Mouse (Mus musculus) lung, embryonic 15.5 days (tissue): ENCODE results near the gene Ccdc154. TPM values are rescaled to one million over a fixed set of nuclear protein-coding genes. Genes with fewer than 3 reads are reported as not detected.
"Not testable (repeated sequence)": the region's sequence is repeated elsewhere in the genome, so short reads cannot be mapped to it uniquely, and the experiment has no call there.

ENCODE experiments used
- ATAC-seq: fragments of 200-750 bp; cut with Nextera tagmentation; 2 replicates; pipeline ENCODE4 v1.8.0; 2017; ENCODE audit warnings: moderate number of reproducible peaks, borderline replicate concordance; ENCODE audit not compliant: low FRiP score, low TSS enrichment; ENCODE audit errors: extremely low read depth
- H3K27ac ChIP-seq: fragments of 300-500 bp; sonication (generic); 2 replicates; pipeline ENCODE4 v1.5.1; 2015; ENCODE audit warnings: moderate library complexity, mild to moderate bottlenecking, inconsistent platforms
- H3K27me3 ChIP-seq: fragments of 300-500 bp; sonication (generic); 2 replicates; pipeline ENCODE4 v1.6.1; 2015; ENCODE audit warnings: inconsistent platforms
- H3K36me3 ChIP-seq: fragments of 300-500 bp; sonication (generic); 2 replicates; pipeline ENCODE4 v1.6.1; 2015; ENCODE audit warnings: inconsistent platforms
- H3K4me1 ChIP-seq: fragments of 300-500 bp; sonication (generic); 2 replicates; pipeline ENCODE4 v1.6.1; 2015; ENCODE audit warnings: inconsistent platforms
- H3K4me2 ChIP-seq: fragments of 300-500 bp; sonication (generic); 2 replicates; pipeline ENCODE4 v1.6.1; 2015; ENCODE audit warnings: inconsistent platforms, mild to moderate bottlenecking, moderate library complexity
- H3K4me3 ChIP-seq: fragments of 300-500 bp; sonication (generic); 2 replicates; pipeline ENCODE4 v1.5.1; 2015; ENCODE audit warnings: mild to moderate bottlenecking, inconsistent platforms
- H3K9ac ChIP-seq: fragments of 300-500 bp; sonication (generic); 2 replicates; pipeline ENCODE4 v1.6.1; 2015; ENCODE audit warnings: inconsistent platforms
- H3K9me3 ChIP-seq: fragments of 300-500 bp; sonication (generic); 2 replicates; pipeline ENCODE4 v1.6.1; 2016; ENCODE audit warnings: inconsistent platforms
- WGBS: fragments of 180-500 bp; shearing (Covaris S2); methylation state at CpG from one replicate; pipeline ENCODE4 v1.1.7; 2015; 5-methylcytosine and 5-hydroxymethylcytosine counted together
- polyA plus RNA-seq: library from polyadenylated mRNA; unstranded; fragments of >200 nt; fragmentation: Nextera tagmentation; extraction: Ambion mirVana; gene quantifications from 2 replicates; pipeline ENCODE4 v1.2.1, GENCODE M21; 2015

Gene Ccdc154
- polyA plus RNA-seq: 0.44 and 0.50 TPM in 2 replicates

DNA sequence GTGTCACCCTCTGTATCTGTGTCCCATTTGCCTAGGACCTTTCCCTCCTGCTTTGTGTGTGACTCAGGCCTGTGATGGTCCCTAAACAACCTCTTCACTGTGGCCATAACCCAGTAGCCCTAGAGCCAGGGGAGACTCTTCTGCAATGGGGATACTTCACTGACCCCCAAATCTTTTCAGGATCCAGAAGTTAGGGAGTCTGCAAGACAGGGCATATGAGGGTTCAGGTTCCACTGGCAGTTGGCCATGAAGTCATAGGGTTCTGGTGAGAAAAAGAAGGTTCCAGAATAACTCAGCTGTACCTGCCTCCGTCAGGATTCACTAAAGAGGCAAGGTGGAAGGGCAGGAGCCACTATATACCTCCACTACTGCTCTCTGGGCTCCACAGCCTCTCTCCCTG, at the start of gene Ccdc154:
Ccdc154 (plus strand) TSS at position 301 of the 400 bp plus-strand sequence.
- H3K4me2 ChIP-seq: no peak within 1 kb of the TSS
- no peaks in the 10 kb centered on the region for H3K9me3 ChIP-seq
- H3K4me3 ChIP-seq: no peak within 1 kb of the TSS
- H3K4me1 ChIP-seq: no peaks in the 10 kb centered on the region
- no peak for ATAC-seq
- WGBS: 90% methylated on average over 1 of the region's 1 CpGs
- no peak within 1 kb of the TSS for H3K27ac ChIP-seq
- H3K36me3 ChIP-seq: peaks cover 21% of the 10 kb centered on the region; the same call in 1 of the 2 replicates
- no peaks in the 10 kb centered on the region for H3K27me3 ChIP-seq
- H3K9ac ChIP-seq: no peak within 1 kb of the TSS

DNA sequence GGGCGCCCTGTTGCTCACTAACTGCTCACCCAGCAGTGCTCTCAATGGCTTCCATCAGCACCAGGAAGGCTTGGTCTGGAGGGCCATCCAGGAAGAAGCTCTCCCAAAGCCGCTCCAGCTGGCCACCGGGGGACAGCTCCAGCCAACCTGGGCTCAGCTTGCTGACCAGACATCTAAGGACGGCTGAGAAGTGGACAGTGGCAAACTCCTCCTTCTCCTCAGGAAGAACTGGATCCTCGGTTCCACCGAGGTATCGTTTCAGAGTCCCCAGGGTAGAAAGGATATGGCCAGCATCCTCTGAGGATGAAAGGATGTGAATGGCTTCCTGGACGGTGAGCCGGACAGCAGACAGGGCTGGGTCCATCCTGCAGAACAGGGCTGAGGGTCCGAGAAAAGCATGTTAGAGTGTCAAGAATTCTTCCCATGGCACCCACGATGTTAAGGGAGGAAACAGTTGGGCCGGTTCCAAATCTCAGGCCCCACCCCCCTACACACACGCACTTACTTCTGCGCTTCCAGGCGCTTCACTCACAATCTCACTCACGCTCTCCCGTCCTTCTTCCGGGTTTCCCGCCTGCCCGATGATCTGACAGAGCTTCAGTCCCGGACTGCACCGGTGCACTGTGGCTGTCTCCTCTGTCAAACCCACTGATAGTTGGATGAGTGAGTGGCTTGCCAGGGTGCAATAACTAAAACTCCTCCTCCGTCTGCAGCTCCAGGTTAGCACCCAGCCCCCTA, 47.2 kb upstream of the Ccdc154 start:
- Histone ChIP-seq H3K4me3 (peak overlapping the region; percentile 65), H3K27me3 (no peaks in the 10 kb centered on the region), H3K4me1 (peaks cover 17% of the 10 kb centered on the region), H3K9ac (peak overlapping the region; percentile 75), H3K4me2 (peak overlapping the region; percentile 98), H3K9me3 (no peaks in the 10 kb centered on the region), H3K27ac (peak overlapping the region; percentile 92), H3K36me3 (peaks cover 10% of the 10 kb centered on the region; the same call in 1 of the 2 replicates)
- WGBS: 5% methylated on average over 23 of the region's 23 CpGs
- ATAC-seq: peak; percentile 43; the same call in 1 of the 2 replicates

- Histone ChIP-seq H3K4me3 (peak within 1 kb of the TSS; percentile 65), H3K36me3 (peaks cover 2% of the 10 kb centered on the region; the same call in 1 of the 2 replicates), H3K9ac (peak within 1 kb of the TSS; percentile 75), H3K4me1 (peaks cover 17% of the 10 kb centered on the region), H3K27me3 (no peaks in the 10 kb centered on the region), H3K9me3 (no peaks in the 10 kb centered on the region), H3K27ac (peak within 1 kb of the TSS; percentile 92), H3K4me2 (peak within 1 kb of the TSS; percentile 98)
- whole genome bisulfite sequencing: 6% methylated on average over 40 of the region's 40 CpGs
- peak; percentile 93 for ATAC-seq
Observed at GRCm38 (mm10) chr17:25115664-25116432, 46.4 kb upstream of the Ccdc154 start, which contains the start of gene Telo2. Telo2 (minus strand) TSS chr17:25115967.

GRCm38 (mm10) chr17:25117263-25117662, 45.0 kb upstream of the Ccdc154 start:
- Histone ChIP-seq H3K4me1 (peaks cover 14% of the 10 kb centered on the region), H3K27me3 (no peaks in the 10 kb centered on the region), H3K9me3 (no peaks in the 10 kb centered on the region), H3K4me3 (no peak overlapping the region), H3K4me2 (no peak overlapping the region), H3K36me3 (no peaks in the 10 kb centered on the region; the same call in 1 of the 2 replicates), H3K27ac (no peak overlapping the region), H3K9ac (no peak overlapping the region)
- 28% methylated on average over 4 of the region's 4 CpGs for WGBS
- ATAC-seq: no peak

DNA sequence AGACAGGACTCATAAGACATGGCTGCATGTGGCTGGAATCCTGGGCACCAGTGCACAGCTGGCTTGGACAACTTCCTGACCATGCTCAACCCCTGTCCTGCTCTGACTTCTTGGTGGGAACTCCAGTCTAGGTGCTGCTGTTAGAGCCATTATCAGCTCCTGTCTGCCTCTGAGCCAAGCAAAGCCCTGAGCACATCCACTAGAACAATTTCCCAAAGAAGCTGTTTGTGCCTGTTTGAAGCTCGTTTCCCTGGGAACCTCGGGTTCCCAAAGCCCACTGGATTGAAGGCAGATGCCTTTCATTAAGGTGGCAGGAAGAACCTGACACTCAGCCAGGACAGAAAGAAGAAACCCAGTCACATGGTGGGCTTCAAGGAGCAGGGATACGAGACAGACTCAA, 41.9 kb upstream of the Ccdc154 start, which contains the start of gene Ptx4:
Ptx4 (plus strand) TSS at position 355 of the 400 bp plus-strand sequence.
- WGBS: 37% methylated on average over 3 of the region's 3 CpGs
- no peak for ATAC-seq
- peaks cover 6% of the 10 kb centered on the region for H3K4me1 ChIP-seq

DNA sequence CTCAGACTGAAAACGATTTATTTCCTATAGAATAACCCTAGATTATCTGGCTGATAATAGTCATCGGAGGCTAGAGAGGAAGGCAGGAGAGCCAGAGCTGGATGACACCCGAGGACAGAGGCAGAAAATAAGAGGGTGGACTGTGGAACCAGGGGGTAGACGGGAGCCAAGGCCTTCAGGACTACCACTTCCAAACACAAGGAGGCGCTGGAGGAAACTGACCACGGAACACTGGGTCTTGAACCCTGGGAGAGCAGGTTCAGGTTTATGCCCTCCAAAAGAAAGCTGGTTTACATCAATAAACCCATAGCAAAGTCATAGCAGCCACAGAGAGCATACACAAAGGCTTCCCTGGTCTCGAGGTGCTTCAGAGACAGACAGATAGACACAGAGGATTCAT, 38.3 kb upstream of the Ccdc154 start:
- 23% methylated on average over 7 of the region's 7 CpGs for WGBS
- Histone ChIP-seq H3K36me3 (no peaks in the 10 kb centered on the region), H3K4me1 (no peaks in the 10 kb centered on the region), H3K4me2 (no peak overlapping the region), H3K9ac (no peak overlapping the region), H3K4me3 (no peak overlapping the region), H3K27me3 (no peaks in the 10 kb centered on the region), H3K27ac (no peak overlapping the region), H3K9me3 (no peaks in the 10 kb centered on the region)
- no peak for ATAC-seq

More for the DNA sequence above, 41.9 kb upstream of the Ccdc154 start, which contains the start of gene Ptx4:
- Histone ChIP-seq H3K27ac (no peak within 1 kb of the TSS), H3K4me2 (no peak within 1 kb of the TSS), H3K36me3 (no peaks in the 10 kb centered on the region), H3K9me3 (no peaks in the 10 kb centered on the region), H3K9ac (no peak within 1 kb of the TSS), H3K4me3 (no peak within 1 kb of the TSS), H3K27me3 (no peaks in the 10 kb centered on the region)

DNA sequence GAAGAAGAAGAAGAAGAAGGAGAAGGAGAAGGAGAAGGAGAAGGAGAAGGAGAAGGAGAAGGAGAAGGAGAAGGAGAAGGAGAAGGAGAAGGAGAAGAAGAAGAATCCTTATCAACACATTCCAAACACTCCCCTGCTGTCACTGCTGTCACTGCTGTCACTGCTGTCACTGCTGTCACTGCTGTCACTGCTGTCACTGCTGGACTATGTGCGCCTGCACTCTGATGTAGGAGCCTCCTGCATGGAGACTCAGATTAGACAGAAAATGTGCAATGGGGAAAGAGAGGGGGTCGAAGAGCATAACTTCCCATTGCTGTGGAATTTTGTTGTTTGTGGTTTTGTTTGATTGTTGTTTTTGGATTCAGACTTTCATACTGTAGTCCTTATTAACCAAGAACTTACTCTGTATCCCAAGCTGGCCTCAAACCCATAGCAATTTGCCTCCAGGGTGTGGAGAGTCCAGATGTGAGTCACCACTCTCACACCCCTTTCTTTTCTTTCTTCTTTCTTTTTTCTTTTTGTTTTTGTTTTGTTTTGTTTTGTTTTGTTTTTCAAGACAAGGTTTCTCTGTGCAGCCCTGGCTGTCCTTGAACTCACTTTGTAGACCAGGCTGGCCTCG, 36.7 kb upstream of the Ccdc154 start:
- not testable (repeated sequence) for H3K4me1 ChIP-seq, H3K27ac ChIP-seq, H3K9ac ChIP-seq, ATAC-seq, H3K9me3 ChIP-seq, H3K4me3 ChIP-seq, H3K36me3 ChIP-seq, H3K4me2 ChIP-seq, H3K27me3 ChIP-seq
- 67% methylated on average over 3 of the region's 3 CpGs for WGBS

- no peak for ATAC-seq
- H3K4me3 ChIP-seq: no peak overlapping the region
- no peak overlapping the region for H3K9ac ChIP-seq
- WGBS: 31% methylated on average over 8 of the region's 8 CpGs
- no peaks in the 10 kb centered on the region for H3K4me1 ChIP-seq
- no peaks in the 10 kb centered on the region for H3K36me3 ChIP-seq
- H3K27ac ChIP-seq: no peak overlapping the region
- H3K27me3 ChIP-seq: no peaks in the 10 kb centered on the region
- H3K9me3 ChIP-seq: no peaks in the 10 kb centered on the region
- H3K4me2 ChIP-seq: no peak overlapping the region
Observed at GRCm38 (mm10) chr17:25127079-25127478, 35.2 kb upstream of the Ccdc154 start.

- Histone ChIP-seq H3K9me3 (no peaks in the 10 kb centered on the region), H3K27ac (no peak overlapping the region), H3K4me1 (no peaks in the 10 kb centered on the region), H3K4me2 (no peak overlapping the region), H3K9ac (no peak overlapping the region), H3K4me3 (no peak overlapping the region), H3K36me3 (no peaks in the 10 kb centered on the region), H3K27me3 (no peaks in the 10 kb centered on the region)
- WGBS: 54% methylated on average over 9 of the region's 9 CpGs
- no peak for ATAC-seq
Observed at GRCm38 (mm10) chr17:25127681-25128080, 34.6 kb upstream of the Ccdc154 start.

DNA sequence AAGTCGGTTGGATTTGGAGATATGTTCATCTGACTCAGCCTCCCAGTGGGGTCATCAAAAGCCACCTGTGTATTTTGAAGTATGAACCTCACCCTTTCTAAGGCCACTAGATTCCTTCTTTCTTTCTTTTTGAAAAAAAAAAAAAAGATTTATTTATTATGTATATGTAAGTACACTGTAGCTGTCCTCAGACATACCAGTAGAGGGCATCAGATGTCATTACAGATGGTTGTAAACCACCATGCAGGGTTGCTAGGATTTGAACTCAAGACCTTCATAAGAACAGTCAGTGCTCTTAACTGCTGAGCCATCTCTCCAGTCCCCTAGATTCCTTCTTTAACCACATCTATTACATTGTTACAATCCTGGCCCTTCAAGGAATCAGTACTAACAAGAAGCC, 32.2 kb upstream of the Ccdc154 start:
- Histone ChIP-seq H3K4me3 (no peak overlapping the region), H3K36me3 (no peaks in the 10 kb centered on the region), H3K4me2 (no peak overlapping the region), H3K27ac (no peak overlapping the region), H3K27me3 (no peaks in the 10 kb centered on the region), H3K4me1 (peaks cover 10% of the 10 kb centered on the region), H3K9ac (no peak overlapping the region), H3K9me3 (no peaks in the 10 kb centered on the region)
- no peak for ATAC-seq
- WGBS: 74% methylated on average over 1 of the region's 1 CpGs

DNA sequence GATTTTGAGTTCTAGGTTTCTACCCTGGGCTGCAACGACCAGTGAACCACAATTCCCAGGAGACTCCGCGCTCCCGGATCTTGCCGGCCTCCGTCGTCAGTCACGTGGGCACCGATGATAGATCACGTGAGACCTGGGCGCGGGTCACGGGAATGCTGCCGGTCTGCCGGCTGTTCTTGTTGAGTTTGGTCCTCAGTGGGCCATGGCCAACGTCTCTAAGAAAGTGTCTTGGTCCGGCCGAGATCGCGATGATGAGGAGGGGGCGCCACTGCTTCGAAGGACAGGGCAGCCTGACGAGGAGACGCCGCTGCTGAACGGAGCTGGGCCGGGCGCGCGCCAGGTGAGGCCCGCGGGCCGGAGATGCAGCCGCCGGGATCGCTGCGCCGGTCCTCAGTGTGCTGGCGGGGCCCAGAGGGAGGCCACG, 29.0 kb upstream of the Ccdc154 start, which contains the start of gene Clcn7:
Clcn7 (plus strand) TSS at position 117 of the 424 bp plus-strand sequence.
- WGBS: under 1% methylated on average over 40 of the region's 40 CpGs
- peaks cover 14% of the 10 kb centered on the region for H3K4me1 ChIP-seq
- no peaks in the 10 kb centered on the region for H3K27me3 ChIP-seq
- no peaks in the 10 kb centered on the region for H3K9me3 ChIP-seq
- H3K36me3 ChIP-seq: 0 out of 2 replicates have a peak, but pooled peaks cover 3% of the 10 kb centered on the region
- no peak within 1 kb of the TSS for H3K27ac ChIP-seq
- peak within 1 kb of the TSS; percentile 87 for H3K9ac ChIP-seq
- ATAC-seq: peak; percentile 90
- H3K4me3 ChIP-seq: peak within 1 kb of the TSS; percentile 100
- peak within 1 kb of the TSS; percentile 72 for H3K4me2 ChIP-seq
